Mouse (Mus musculus): ENCODE measurements around the gene Cspg4.

- TF ChIP-seq CTCF (IDR thresholded peaks at IDR 0.05; ENCODE audit: low read depth): no peak
- no peak for TF ChIP-seq EP300 (optimal IDR thresholded peaks at IDR 0.05)
Observed at GRCm38 (mm10) chr9:56851778-56852177, 13.1 kb upstream of the Cspg4 start.
